Mouse (Mus musculus) myocyte (in vitro differentiated cells): ENCODE data around the gene Ndufv1. TPM values are rescaled to one million over a fixed set of nuclear protein-coding genes. Genes with fewer than 3 reads are reported as not detected.
A peak's percentile ranks its signal among the peaks of the same experiment; 100 is the strongest.
"Not testable (repeated sequence)": the region's sequence is repeated elsewhere in the genome, so short reads cannot be mapped to it uniquely, and the experiment has no call there.

Experiments used
- H3K27me3 ChIP-seq: one replicate; pipeline ENCODE4 v1.6.1; 2011; ENCODE audit not compliant: control insufficient read depth, insufficient read depth, insufficient read length
- H3K36me3 ChIP-seq: one replicate; pipeline ENCODE4 v1.6.1; 2011; ENCODE audit not compliant: control insufficient read depth, insufficient read depth
- H3K4me2 ChIP-seq: one replicate; pipeline ENCODE4 v1.6.1; 2011; ENCODE audit warnings: low read depth, control low read depth
- H3K4me3 ChIP-seq: one replicate; pipeline ENCODE4 v1.5.1; 2011; ENCODE audit warnings: mild to moderate bottlenecking, control low read depth, moderate library complexity
- H3K79me2 ChIP-seq: one replicate; pipeline ENCODE4 v1.6.1; 2011; ENCODE audit not compliant: control insufficient read depth, insufficient read depth
- H3ac ChIP-seq: one replicate; pipeline ENCODE4 v1.6.1; 2011; ENCODE audit not compliant: control insufficient read depth, insufficient read length
- CEBPB ChIP-seq: IDR thresholded peaks from 2 replicates; pipeline ENCODE4 v1.6.1; 2011; ENCODE audit warnings: mild to moderate bottlenecking, moderate library complexity; ENCODE audit not compliant: poor library complexity, insufficient read depth, severe bottlenecking
- E2F4 ChIP-seq: IDR thresholded peaks from one replicate; pipeline ENCODE4 v1.6.1; 2011; ENCODE audit warnings: mild to moderate bottlenecking, control low read depth, moderate library complexity; ENCODE audit not compliant: insufficient read depth
- MAX ChIP-seq: IDR thresholded peaks from one replicate; pipeline ENCODE4 v1.6.1; 2011; ENCODE audit warnings: low read depth, mild to moderate bottlenecking, control low read depth
- MYOD1 ChIP-seq, 3 experiments: IDR thresholded peaks; one replicate each; pipeline ENCODE4 v1.6.1; 2011; ENCODE audit warnings: control low read depth in 2 of 3, low read depth in 2 of 3, mild to moderate bottlenecking in 2 of 3, moderate library complexity in 1 of 3; ENCODE audit not compliant: insufficient read length in 2 of 3, control insufficient read depth in 1 of 3
- MYOG ChIP-seq, 3 experiments: IDR thresholded peaks; one replicate each; pipeline ENCODE4 v1.6.1; 2011; ENCODE audit warnings: control low read depth in 2 of 3, low read depth in 2 of 3, mild to moderate bottlenecking in 2 of 3; ENCODE audit not compliant: insufficient read length in 2 of 3, control insufficient read depth in 1 of 3, insufficient read depth in 1 of 3
- POLR2A ChIP-seq: IDR thresholded peaks from one replicate; pipeline ENCODE4 v1.6.1; 2011; ENCODE audit warnings: low read depth, mild to moderate bottlenecking, control low read depth, moderate library complexity; ENCODE audit not compliant: insufficient read length
- POLR2AphosphoS2 ChIP-seq: IDR thresholded peaks from one replicate; pipeline ENCODE4 v1.6.1; 2011; ENCODE audit warnings: low read depth, control low read depth; ENCODE audit not compliant: insufficient read length
- REST ChIP-seq: IDR thresholded peaks from one replicate; pipeline ENCODE4 v1.6.1; 2011; ENCODE audit warnings: mild to moderate bottlenecking, control low read depth, moderate library complexity; ENCODE audit not compliant: insufficient read depth, insufficient read length
- SRF ChIP-seq: IDR thresholded peaks from one replicate; pipeline ENCODE4 v1.6.1; 2011; ENCODE audit warnings: low read depth; ENCODE audit not compliant: control insufficient read depth, insufficient read length
- TCF12 ChIP-seq: IDR thresholded peaks from one replicate; pipeline ENCODE4 v1.6.1; 2011; ENCODE audit warnings: mild to moderate bottlenecking, control low read depth; ENCODE audit not compliant: poor library complexity, insufficient read depth, severe bottlenecking
- TCF3 ChIP-seq: IDR thresholded peaks from one replicate; pipeline ENCODE4 v1.6.1; 2011; ENCODE audit warnings: low read depth, control low read depth; ENCODE audit not compliant: insufficient read length
- USF1 ChIP-seq: IDR thresholded peaks from one replicate; pipeline ENCODE4 v1.6.1; 2011; ENCODE audit warnings: low read depth, mild to moderate bottlenecking, control low read depth, moderate library complexity
- polyA plus RNA-seq: library from polyadenylated mRNA; unstranded; fragments of >200 nt; fragmentation: generic; extraction: Trizol; gene quantifications from one replicate; pipeline ENCODE4 v1.2.1, GENCODE M21; 2012; ENCODE audit warnings: missing spikeins

The Ndufv1 gene
- polyA plus RNA-seq, 1 experiment = 405 TPM

DNA sequence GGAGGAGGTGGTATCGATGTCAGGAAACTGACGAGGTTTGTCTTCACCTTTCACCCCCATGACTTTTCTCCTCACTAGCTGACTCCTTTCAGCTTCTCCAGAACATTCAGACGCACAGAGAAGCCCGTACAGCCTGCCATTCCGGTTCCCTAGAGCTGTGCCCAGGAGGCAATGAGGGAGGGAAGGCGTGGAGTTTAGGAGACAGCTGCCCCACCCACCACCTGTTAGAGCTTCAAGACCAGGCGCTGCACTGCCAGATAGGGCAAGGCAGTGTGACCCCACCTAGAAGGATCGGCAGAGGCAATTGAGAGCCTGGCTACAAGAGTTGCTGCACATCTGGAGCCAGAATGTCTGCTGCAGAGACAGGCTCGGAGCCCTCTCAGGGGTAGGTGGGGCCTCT is 40.4 kb downstream of the Ndufv1 start, which contains the start of gene Aldh3b2:
Gene Aldh3b2 (plus strand): TSS at position 100 of the 400 bp plus-strand sequence.
- no peak within 1 kb of the TSS for H3K4me3 ChIP-seq
- no peaks in the 10 kb centered on the region for H3K79me2 ChIP-seq
- H3K4me2 ChIP-seq = no peak within 1 kb of the TSS
- H3ac ChIP-seq = no peak within 1 kb of the TSS
- peaks cover 24% of the 10 kb centered on the region for H3K27me3 ChIP-seq
- TF ChIP-seq POLR2AphosphoS2 = no peak
- TF ChIP-seq TCF3 = no peak
- peak in 2 of 3 experiments; percentile 68 to 81 for TF ChIP-seq MYOD1 (IDR thresholded peaks at IDR 0.05; ENCODE audit: control insufficient read depth in 1 of 3, insufficient read length in 2 of 3, low read depth in 2 of 3)
- TF ChIP-seq MYOG (IDR thresholded peaks at IDR 0.05; ENCODE audit: control insufficient read depth in 1 of 3, insufficient read depth in 1 of 3, insufficient read length in 2 of 3, low read depth in 2 of 3) = peak in 2 of 3 experiments; percentile 39 to 78
- TF ChIP-seq SRF = no peak
- H3K36me3 ChIP-seq = no peaks in the 10 kb centered on the region

DNA sequence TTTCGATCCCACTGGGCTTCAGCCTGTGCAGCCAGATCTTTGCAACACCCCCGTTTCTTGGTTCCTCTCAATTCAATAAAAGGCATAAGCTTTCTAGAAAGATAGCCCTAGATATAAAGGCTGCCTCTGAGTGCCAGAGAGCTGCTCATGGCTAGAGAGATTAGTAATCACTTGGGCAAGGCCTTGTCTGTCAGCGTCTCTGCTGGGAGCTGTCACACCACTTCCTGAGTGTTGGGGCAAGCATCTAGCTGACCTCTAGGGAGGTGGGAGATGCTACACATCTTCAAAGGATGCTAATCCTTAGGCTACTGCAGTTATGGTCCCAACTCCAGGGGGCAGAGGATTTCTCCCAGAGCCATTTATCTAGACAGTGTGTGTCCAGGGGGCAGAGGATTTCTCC is 45.3 kb downstream of the Ndufv1 start:
- no peaks in the 10 kb centered on the region for H3K36me3 ChIP-seq
- no peak for TF ChIP-seq TCF3
- TF ChIP-seq TCF12 = no peak
- no peak for TF ChIP-seq MYOD1 (IDR thresholded peaks at IDR 0.05; ENCODE audit: control insufficient read depth in 1 of 3, insufficient read length in 2 of 3, low read depth in 2 of 3)
- TF ChIP-seq POLR2AphosphoS2 = no peak
- no peak for TF ChIP-seq E2F4
- TF ChIP-seq USF1 = no peak
- no peak for TF ChIP-seq REST
- TF ChIP-seq CEBPB = no peak
- TF ChIP-seq SRF = no peak
- TF ChIP-seq MAX = no peak
- no peak overlapping the region for H3ac ChIP-seq
- peaks cover 18% of the 10 kb centered on the region for H3K27me3 ChIP-seq
- H3K4me3 ChIP-seq = no peak overlapping the region
- H3K4me2 ChIP-seq = no peak overlapping the region
- H3K79me2 ChIP-seq = no peaks in the 10 kb centered on the region

DNA sequence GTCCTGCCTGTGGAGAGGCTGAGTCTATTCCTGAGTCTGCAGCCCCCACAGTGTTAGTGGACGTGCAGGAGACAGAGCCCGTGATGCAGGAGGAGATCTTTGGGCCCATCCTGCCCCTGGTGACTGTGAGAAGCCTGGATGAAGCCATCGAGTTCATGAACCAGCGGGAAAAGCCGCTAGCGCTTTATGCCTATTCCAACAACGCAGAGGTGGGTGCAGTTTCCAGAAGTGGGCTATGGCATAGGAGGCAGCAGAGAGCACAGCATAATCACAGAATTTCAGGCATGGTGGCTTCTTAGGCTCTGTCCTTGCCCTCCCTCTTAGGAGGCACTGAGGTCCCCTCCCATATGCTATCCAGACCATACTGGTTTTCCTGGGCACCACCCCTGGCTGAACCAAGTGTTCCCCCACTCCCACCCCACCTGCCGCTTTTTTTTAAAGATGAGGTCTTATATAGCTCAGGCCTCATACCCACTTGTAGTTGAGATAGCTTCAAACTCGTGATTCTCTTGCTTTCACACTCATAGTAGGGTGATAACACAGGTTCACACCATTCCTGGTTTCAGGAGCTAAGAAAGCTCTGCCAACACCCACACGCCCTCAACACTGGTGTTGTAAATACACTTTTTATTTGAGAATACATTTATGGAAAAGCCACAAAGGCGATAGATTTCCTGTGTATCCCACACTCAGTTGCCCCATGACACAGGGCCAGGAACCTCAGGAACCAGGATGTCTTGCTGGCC is 46.1 kb downstream of the Ndufv1 start:
- TF ChIP-seq MYOD1 (IDR thresholded peaks at IDR 0.05; ENCODE audit: control insufficient read depth in 1 of 3, insufficient read length in 2 of 3, low read depth in 2 of 3) (no peak), POLR2AphosphoS2 (no peak), REST (no peak), USF1 (no peak), TCF3 (no peak), SRF (no peak), POLR2A (no peak), MYOG (IDR thresholded peaks at IDR 0.05; ENCODE audit: control insufficient read depth in 1 of 3, insufficient read depth in 1 of 3, insufficient read length in 2 of 3, low read depth in 2 of 3) (no peak), TCF12 (no peak), MAX (no peak), CEBPB (no peak), E2F4 (no peak)
- Histone ChIP-seq H3K36me3 (no peaks in the 10 kb centered on the region), H3ac (no peak overlapping the region), H3K27me3 (peaks cover 18% of the 10 kb centered on the region), H3K79me2 (no peaks in the 10 kb centered on the region), H3K4me2 (no peak overlapping the region), H3K4me3 (no peak overlapping the region)

DNA sequence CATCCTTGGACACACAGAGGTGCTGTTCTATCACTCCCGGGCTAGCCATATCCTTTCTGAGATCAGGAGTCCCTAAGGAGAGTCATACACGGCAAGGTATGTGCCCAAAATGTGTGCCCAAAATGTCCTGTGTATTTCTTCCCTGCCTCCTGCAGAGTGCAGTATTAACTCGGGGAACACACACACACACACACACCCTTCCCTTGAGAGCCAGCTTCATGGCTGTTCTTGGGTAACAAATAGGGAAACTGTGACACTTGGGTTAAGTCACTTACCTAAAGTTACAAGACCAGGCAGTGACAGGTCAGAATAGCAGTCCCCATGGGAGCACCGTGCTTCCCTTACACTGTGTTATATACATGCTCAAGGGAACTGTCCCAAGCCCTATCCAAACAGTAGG is 48.6 kb downstream of the Ndufv1 start:
- TF ChIP-seq POLR2A (no peak), REST (no peak), POLR2AphosphoS2 (no peak), CEBPB (no peak), USF1 (no peak), SRF (no peak), MYOD1 (IDR thresholded peaks at IDR 0.05; ENCODE audit: control insufficient read depth in 1 of 3, insufficient read length in 2 of 3, low read depth in 2 of 3) (no peak)
- Histone ChIP-seq H3K79me2 (no peaks in the 10 kb centered on the region), H3K4me3 (no peak overlapping the region), H3K4me2 (no peak overlapping the region), H3K36me3 (no peaks in the 10 kb centered on the region), H3K27me3 (peaks cover 5% of the 10 kb centered on the region), H3ac (no peak overlapping the region)

DNA sequence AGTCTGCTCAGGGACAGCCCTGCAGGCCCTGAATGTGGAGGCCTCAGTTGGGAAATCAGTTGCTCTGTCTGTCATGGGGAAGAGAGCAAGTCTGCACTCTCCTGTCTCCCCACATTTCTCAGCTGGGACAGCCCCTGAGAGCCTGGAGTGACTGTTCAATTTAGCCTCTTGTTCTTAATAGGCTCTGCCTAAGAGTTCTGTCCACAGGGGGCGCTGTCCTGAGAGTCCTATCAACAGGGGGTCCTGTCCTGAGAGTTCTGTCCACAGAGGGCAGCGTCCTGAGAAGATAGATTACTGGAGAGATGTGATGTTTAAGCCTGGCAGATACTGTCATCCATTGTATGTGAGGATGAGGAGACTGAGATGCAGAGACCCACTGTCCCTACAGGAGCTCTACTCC is 50.1 kb downstream of the Ndufv1 start:
- no peak for TF ChIP-seq MYOG (IDR thresholded peaks at IDR 0.05; ENCODE audit: control insufficient read depth in 1 of 3, insufficient read depth in 1 of 3, insufficient read length in 2 of 3, low read depth in 2 of 3)
- no peak for TF ChIP-seq MAX
- TF ChIP-seq POLR2A = no peak
- no peak for TF ChIP-seq SRF
- no peak for TF ChIP-seq USF1
- no peak for TF ChIP-seq TCF12
- no peak for TF ChIP-seq REST
- no peak for TF ChIP-seq MYOD1 (IDR thresholded peaks at IDR 0.05; ENCODE audit: control insufficient read depth in 1 of 3, insufficient read length in 2 of 3, low read depth in 2 of 3)
- TF ChIP-seq POLR2AphosphoS2 = no peak
- TF ChIP-seq E2F4 = no peak
- TF ChIP-seq CEBPB = no peak
- no peak for TF ChIP-seq TCF3
- Histone ChIP-seq H3K4me3 (no peak overlapping the region), H3K36me3 (no peaks in the 10 kb centered on the region), H3K79me2 (no peaks in the 10 kb centered on the region), H3ac (no peak overlapping the region), H3K27me3 (peaks cover 5% of the 10 kb centered on the region), H3K4me2 (no peak overlapping the region)

DNA sequence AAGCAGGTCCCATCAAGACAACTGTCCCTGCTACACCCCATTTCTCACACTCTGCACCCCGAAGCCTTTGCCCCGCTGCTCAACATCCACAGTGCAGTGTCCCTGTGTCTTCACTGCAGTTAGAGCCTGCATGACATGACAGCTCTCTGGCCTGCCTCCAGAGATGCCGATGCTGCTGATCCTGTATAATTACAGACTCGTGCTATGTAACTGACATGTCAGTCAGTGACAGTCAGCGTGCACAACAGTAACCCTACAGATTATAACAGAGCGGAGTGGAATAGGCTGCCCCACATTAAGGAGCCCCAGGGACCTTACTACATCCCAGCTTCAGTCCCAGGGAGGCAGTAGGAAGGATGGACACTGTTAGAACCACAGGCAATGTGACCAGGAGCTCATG is 50.8 kb downstream of the Ndufv1 start:
- not testable (repeated sequence) for H3K36me3 ChIP-seq, H3ac ChIP-seq, H3K4me2 ChIP-seq, H3K79me2 ChIP-seq, H3K27me3 ChIP-seq, H3K4me3 ChIP-seq
